Mouse (Mus musculus): ENCODE data around the gene Rhox7b. TPM values are rescaled to one million over a fixed set of nuclear protein-coding genes. Genes with fewer than 3 reads are reported as not detected.
"Not testable (repeated sequence)": the region's sequence is repeated elsewhere in the genome, so short reads cannot be mapped to it uniquely, and the experiment has no call there.

Gene Rhox7b
- not detected for total RNA-seq (2021)

DNA sequence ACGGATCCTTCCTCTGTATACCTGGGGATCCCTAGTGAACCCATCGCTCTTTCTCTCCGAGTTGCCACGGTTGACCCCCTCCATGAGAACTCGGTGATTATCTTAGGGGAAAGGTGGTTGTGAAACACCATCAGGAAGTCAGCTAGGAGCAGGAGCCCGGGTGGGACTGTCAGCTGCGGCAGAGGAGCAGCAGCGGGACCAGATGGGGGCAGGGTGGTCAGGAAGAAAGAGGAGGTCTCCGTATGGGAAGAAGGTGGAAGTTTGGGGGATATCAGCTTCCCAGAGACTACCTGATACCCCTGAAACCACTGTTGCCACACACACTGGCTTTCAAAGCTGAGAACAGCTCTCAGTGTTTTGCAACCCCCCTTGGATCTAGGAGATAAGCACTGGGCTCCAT lies at the start of gene Rhox7b:
Gene Rhox7b, minus strand, starts transcription at position 101 of the 400 bp plus-strand sequence.
- intact Hi-C loops (cut with DNase I), result not testable (repeated sequence)

DNA sequence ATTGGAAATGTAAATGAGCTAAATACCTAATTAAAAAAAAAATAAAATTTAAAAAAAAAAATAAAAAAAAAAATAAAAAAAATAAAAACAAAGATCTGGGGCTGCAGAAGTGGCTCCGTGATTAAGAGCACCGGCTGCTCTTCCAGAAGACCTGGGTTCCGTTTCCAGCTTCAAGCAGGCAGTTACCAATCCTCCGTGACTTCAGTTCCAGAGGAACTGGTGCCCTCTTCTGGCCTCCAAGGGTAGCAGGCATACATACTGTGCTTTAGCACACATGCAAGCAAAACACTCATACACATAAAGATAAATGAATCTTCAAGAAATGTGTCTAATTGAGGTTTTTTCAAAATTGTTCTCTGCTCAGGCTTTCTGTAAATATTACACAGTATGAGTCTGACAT lies 19.3 kb upstream of the Rhox7b start:
- intact Hi-C loops (cut with DNase I), result no loop called here
- no peak for DNase-seq

More for the DNA sequence above, at the start of gene Rhox7b:
- not testable (repeated sequence) for DNase-seq

GRCm38 (mm10) chrX:37908581-37908980 lies 11.5 kb upstream of the Rhox7b start:
- no peak for DNase-seq
- intact Hi-C loops (cut with DNase I), result no loop called here

DNA sequence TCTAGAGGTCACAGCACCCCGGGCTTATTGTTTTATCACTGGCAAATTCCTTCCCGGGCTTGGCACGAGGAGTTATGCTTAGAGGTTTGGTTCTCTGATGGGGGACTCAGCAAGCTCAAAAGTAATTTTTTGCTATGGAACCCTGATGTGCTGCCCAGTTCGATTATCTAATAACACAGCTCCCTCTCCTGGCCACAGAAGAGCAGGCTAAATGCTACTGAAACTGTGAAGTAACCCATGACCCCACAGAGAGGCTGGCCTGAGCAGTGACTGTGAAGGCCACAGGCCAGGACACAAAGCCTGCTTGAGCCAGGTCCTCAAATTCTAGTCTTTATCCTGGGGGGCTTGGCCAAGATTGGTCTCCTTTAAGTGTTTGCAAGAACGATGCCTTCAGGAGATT lies 6.7 kb upstream of the Rhox7b start:
- intact Hi-C loops (cut with DNase I), result no loop called here
- no peak for DNase-seq

- intact Hi-C loops (cut with DNase I); DNase-seq: not testable (repeated sequence)
Measured at GRCm38 (mm10) chrX:37901670-37902069, 4.6 kb upstream of the Rhox7b start, which contains the start of gene Rhox9. Gene Rhox9 (minus strand): TSS chrX:37901770.

DNA sequence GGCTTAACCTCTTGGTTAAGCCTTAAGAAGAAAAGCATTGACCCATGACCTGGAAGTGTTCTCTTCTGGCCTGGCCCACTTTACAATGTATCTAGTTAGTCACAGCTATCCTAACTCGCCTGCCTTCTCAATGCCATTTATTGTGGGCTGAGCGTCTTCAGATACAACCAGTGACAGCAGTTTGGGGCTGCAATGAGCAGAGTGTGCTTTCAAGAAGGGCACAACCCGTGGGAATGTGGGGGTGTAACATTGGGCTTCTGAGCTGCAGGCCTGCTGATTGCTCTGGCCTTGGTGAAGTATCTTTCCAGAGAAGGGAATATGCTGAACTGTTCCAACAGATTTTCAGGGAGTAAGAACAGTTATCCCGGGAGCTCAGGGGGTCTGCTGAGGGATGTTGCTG lies 18.2 kb downstream of the Rhox7b start, which contains the start of gene Rhox8:
Gene Rhox8, minus strand, starts transcription at position 101 of the 400 bp plus-strand sequence.
- intact Hi-C loops (cut with DNase I), result no loop called here
- no peak for DNase-seq

- intact Hi-C loops (cut with DNase I), result no loop called here
- no peak for DNase-seq
Measured at GRCm38 (mm10) chrX:37871641-37872040, 25.4 kb downstream of the Rhox7b start.

Other genes with a start within 250 kb of the Rhox7b start
- gene Rhox4g, start 245.9 kb downstream of the Rhox7b start, total RNA-seq (2021), result not detected
- not detected for gene Rhox3h, start 228.5 kb downstream of the Rhox7b start, total RNA-seq (2021)
- not detected for gene Rhox2h, start 224.0 kb downstream of the Rhox7b start, total RNA-seq (2021)
- not detected for gene Rhox5, start 92.4 kb downstream of the Rhox7b start, total RNA-seq (2021)
- gene Rhox6, start 70.3 kb downstream of the Rhox7b start, total RNA-seq (2021), result not detected
- gene Rhox7a, start 65.5 kb downstream of the Rhox7b start, total RNA-seq (2021), result not detected
- gene Rhox8, start 18.3 kb downstream of the Rhox7b start, total RNA-seq (2021), result not detected
- not detected for gene Rhox9, start 4.5 kb upstream of the Rhox7b start, total RNA-seq (2021)
- not detected for gene Btg1-ps1, start 121.6 kb upstream of the Rhox7b start, total RNA-seq (2021)
- gene Btg1-ps2, start 145.9 kb upstream of the Rhox7b start, total RNA-seq (2021), result not detected
- gene Rhox10, start 169.2 kb upstream of the Rhox7b start, total RNA-seq (2021), result not detected
- gene Rhox11, start 187.9 kb upstream of the Rhox7b start, total RNA-seq (2021), result not detected
- gene Rhox12, start 213.7 kb upstream of the Rhox7b start, total RNA-seq (2021), result not detected
- gene Rhox13, start 224.0 kb upstream of the Rhox7b start, total RNA-seq (2021), result not detected